Mouse (Mus musculus) gastrocnemius, adult 8-10 months (tissue): ENCODE measurements around the gene Mrpl12. TPM values are rescaled to one million over a fixed set of nuclear protein-coding genes. Genes with fewer than 3 reads are reported as not detected.

Source experiments
- DNase-seq, 2 experiments: peaks; one replicate each; pipeline ENCODE4 v3.0.0; 2022; ENCODE audit warnings: low spot score in 2 of 2
- total RNA-seq, 4 experiments: library from RNA; stranded (reverse); gene quantifications; 2 replicates each; pipeline ENCODE4 v1.2.4; 2022

Gene Mrpl12
- total RNA-seq, 4 experiments from 2014 or later = 121 to 138 (median 132) TPM

DNA sequence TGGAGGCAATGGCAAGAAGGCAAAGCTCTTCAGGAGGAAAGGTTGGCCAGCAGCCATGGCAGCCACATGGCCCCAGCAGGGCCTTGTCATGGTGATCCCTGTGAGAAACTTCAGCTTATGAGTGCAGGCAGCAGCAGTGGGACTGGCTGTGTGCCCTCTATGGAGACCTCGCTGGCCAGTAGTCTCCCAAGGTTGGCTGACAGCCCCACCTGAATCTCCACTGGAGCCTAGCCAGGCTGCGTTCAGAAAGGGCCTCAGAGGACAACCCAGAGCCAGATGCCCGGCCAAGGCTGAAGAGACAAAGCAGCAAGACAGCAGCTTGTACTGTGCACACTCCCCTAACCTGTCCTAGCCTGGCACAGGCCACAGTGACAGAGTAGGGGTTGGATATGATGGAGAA is 54.1 kb downstream of the Mrpl12 start:
- DNase-seq = peak; percentile 81 to 91

Other genes with a start within 250 kb of the Mrpl12 start
- gene Actg1, start 136.1 kb upstream of the Mrpl12 start, total RNA-seq = 100 to 1,000 TPM; 131 to 185 (median 162) TPM
- under 1 TPM in 3 of 4 experiments, not detected in 1; 0.21 to 0.54 (median 0.29) TPM for gene Fscn2, start 123.1 kb upstream of the Mrpl12 start, total RNA-seq
- gene Faap100, start 105.8 kb upstream of the Mrpl12 start, total RNA-seq = 10 to 100 TPM; 11.5 to 13.5 (median 13.3) TPM
- 10 to 100 TPM; 87.7 to 97.5 (median 90.6) TPM for gene Nploc4, start 46.9 kb upstream of the Mrpl12 start, total RNA-seq
- 1 to 10 TPM in 1 of 4 experiments, not detected in 3; 1.2 TPM for gene Tspan10, start 42.0 kb upstream of the Mrpl12 start, total RNA-seq
- 1 to 10 TPM in 2 of 4 experiments, under 1 TPM in 2; 0.70 to 1.0 (median 0.94) TPM for gene Pde6g, start 31.1 kb upstream of the Mrpl12 start, total RNA-seq
- gene Oxld1, start 26.5 kb upstream of the Mrpl12 start, total RNA-seq = 10 to 100 TPM; 20.4 to 26.4 (median 22.2) TPM
- 1 to 10 TPM; 4.5 to 6.0 (median 5.1) TPM for gene Ccdc137, start 26.5 kb upstream of the Mrpl12 start, total RNA-seq
- gene Arl16, start 17.0 kb upstream of the Mrpl12 start, total RNA-seq = 1 to 10 TPM; 4.7 to 7.5 (median 6.2) TPM
- gene Slc25a10, start 7.2 kb downstream of the Mrpl12 start, total RNA-seq = 1 to 10 TPM; 1.9 to 5.0 (median 3.1) TPM
- under 1 TPM in 1 of 4 experiments, not detected in 3; 0.29 TPM for gene Gcgr, start 46.1 kb downstream of the Mrpl12 start, total RNA-seq
- gene Mcrip1, start 65.1 kb downstream of the Mrpl12 start, total RNA-seq = 10 to 100 TPM; 18.6 to 20.5 (median 20.1) TPM
- gene Ppp1r27, start 66.5 kb downstream of the Mrpl12 start, total RNA-seq = 100 to 1,000 TPM; 157 to 382 (median 178) TPM
- 100 to 1,000 TPM; 162 to 245 (median 209) TPM for gene P4hb, start 88.6 kb downstream of the Mrpl12 start, total RNA-seq
- 10 to 100 TPM; 74.3 to 86.2 (median 80.7) TPM for gene Arhgdia, start 97.0 kb downstream of the Mrpl12 start, total RNA-seq
- gene Alyref, start 113.8 kb downstream of the Mrpl12 start, total RNA-seq = 10 to 100 TPM; 20.1 to 40.8 (median 35.8) TPM
- 10 to 100 TPM; 42.5 to 54.1 (median 49.7) TPM for gene Anapc11, start 113.8 kb downstream of the Mrpl12 start, total RNA-seq
- not detected for gene Npb, start 123.9 kb downstream of the Mrpl12 start, total RNA-seq
- gene Pcyt2, start 133.3 kb downstream of the Mrpl12 start, total RNA-seq = 10 to 100 TPM; 20.0 to 26.8 (median 26.0) TPM
- 1 to 10 TPM; 2.6 to 4.5 (median 3.8) TPM for gene Sirt7, start 140.6 kb downstream of the Mrpl12 start, total RNA-seq
- 10 to 100 TPM; 49.5 to 63.3 (median 59.3) TPM for gene Mafg, start 149.0 kb downstream of the Mrpl12 start, total RNA-seq
- 1 to 10 TPM; 3.7 to 5.3 (median 4.8) TPM for gene Pycr1, start 159.2 kb downstream of the Mrpl12 start, total RNA-seq
- gene Myadml2, start 163.5 kb downstream of the Mrpl12 start, total RNA-seq = 100 to 1,000 TPM; 112 to 153 (median 132) TPM
- gene Notum, start 176.6 kb downstream of the Mrpl12 start, total RNA-seq = under 1 TPM in 1 of 4 experiments, not detected in 3; 0.22 TPM
- gene Aspscr1, start 188.4 kb downstream of the Mrpl12 start, total RNA-seq = 10 to 100 TPM; 32.2 to 39.8 (median 35.2) TPM
- gene Cenpx, start 229.1 kb downstream of the Mrpl12 start, total RNA-seq = 10 to 100 TPM; 26.1 to 31.0 (median 27.3) TPM
- gene Lrrc45, start 229.3 kb downstream of the Mrpl12 start, total RNA-seq = 1 to 10 TPM; 1.8 to 4.4 (median 2.9) TPM
- gene Rac3, start 236.9 kb downstream of the Mrpl12 start, total RNA-seq = 1 to 10 TPM in 2 of 4 experiments, under 1 TPM in 2; 0.75 to 1.2 (median 0.89) TPM
- 1 to 10 TPM; 7.9 to 9.8 (median 8.7) TPM for gene Dcxr, start 242.7 kb downstream of the Mrpl12 start, total RNA-seq
- gene Cbr2, start 247.5 kb downstream of the Mrpl12 start, total RNA-seq = 10 to 100 TPM in 2 of 4 experiments, 1 to 10 TPM in 2; 6.1 to 30.8 (median 10.4) TPM